Mouse (Mus musculus) liver, adult 2 months (tissue): ENCODE measurements at regions not wholly inside any gene's neighbourhood (a gene's known extent, or its start where the extent isn't known, plus 50 kb on each side); places are given as distances from the start of the nearest gene placed in this dataset.
"Not testable (repeated sequence)": the region's sequence is repeated elsewhere in the genome, so short reads cannot be mapped to it uniquely, and the experiment has no call there.

Experiments
- DNase-seq: peaks from one replicate; pipeline ENCODE4 v3.0.0-alpha.2; 2011; ENCODE audit warnings: low read depth, low spot score; ENCODE audit errors: extremely low read depth
- H3K27ac ChIP-seq: fragments of 200-500 bp; replicated peaks from 2 replicates; pipeline ENCODE4 v1.5.1; 2012; ENCODE audit warnings: low read depth, mild to moderate bottlenecking, control low read depth, inconsistent platforms, low read length; ENCODE audit not compliant: insufficient read depth
- H3K27me3 ChIP-seq: fragments of 200-500 bp; 2 replicates; pipeline ENCODE4 v1.6.1; 2012; ENCODE audit warnings: mild to moderate bottlenecking, moderate library complexity, low read length, inconsistent platforms; ENCODE audit not compliant: control insufficient read depth, insufficient read depth
- H3K36me3 ChIP-seq: fragments of 200-500 bp; 2 replicates; pipeline ENCODE4 v1.6.1; 2012; ENCODE audit warnings: low read length, inconsistent platforms; ENCODE audit not compliant: control insufficient read depth, insufficient read depth
- H3K4me1 ChIP-seq: fragments of 200-500 bp; 2 replicates; pipeline ENCODE4 v1.6.1; 2011; ENCODE audit warnings: low read length; ENCODE audit not compliant: control insufficient read depth, insufficient read depth
- H3K4me3 ChIP-seq: fragments of 200-500 bp; 2 replicates; pipeline ENCODE4 v1.5.1; 2011; ENCODE audit warnings: low read depth, mild to moderate bottlenecking, control low read depth, low read length, moderate library complexity; ENCODE audit not compliant: insufficient read depth
- H3K79me2 ChIP-seq: fragments of 200-500 bp; 2 replicates; pipeline ENCODE4 v1.6.1; 2012; ENCODE audit warnings: inconsistent platforms, mild to moderate bottlenecking, low read length, moderate library complexity; ENCODE audit not compliant: control insufficient read depth, insufficient read depth
- H3K9ac ChIP-seq: fragments of 200-500 bp; 2 replicates; pipeline ENCODE4 v1.6.1; 2012; ENCODE audit warnings: low read depth, mild to moderate bottlenecking, control low read depth, inconsistent platforms, low read length
- CTCF ChIP-seq: fragments of 200-500 bp; IDR thresholded peaks from 2 replicates; pipeline ENCODE4 v1.5.1; 2011; ENCODE audit warnings: low read depth, low read length, control low read depth
- POLR2A ChIP-seq: fragments of 200-500 bp; IDR thresholded peaks from 2 replicates; pipeline ENCODE4 v1.6.1; 2011; ENCODE audit warnings: low read length, control low read depth; ENCODE audit not compliant: insufficient read depth; ENCODE audit errors: extremely low read depth
- WGBS: fragments of 180-500 bp; shearing (Covaris S2); methylation state at CpG from one replicate; pipeline ENCODE4 v1.1.7; 2018; 5-methylcytosine and 5-hydroxymethylcytosine counted together

GRCm38 (mm10) chr3:59563486-59564006 lies 166.0 kb upstream of the Gm5538 start:
- not testable (repeated sequence) for H3K36me3 ChIP-seq, H3K4me3 ChIP-seq, H3K9ac ChIP-seq, H3K27ac ChIP-seq, H3K4me1 ChIP-seq, H3K79me2 ChIP-seq, H3K27me3 ChIP-seq, DNase-seq
- 53% methylated on average over 3 of the region's 3 CpGs for WGBS

- no peaks in the 10 kb centered on the region for H3K4me1 ChIP-seq
- H3K9ac ChIP-seq, result no peak overlapping the region
- 70% methylated on average over 2 of the region's 2 CpGs for WGBS
- TF ChIP-seq POLR2A (no peak), CTCF (no peak)
- H3K27me3 ChIP-seq, result no peaks in the 10 kb centered on the region
- no peak for DNase-seq
- H3K27ac ChIP-seq, result no peak overlapping the region
- H3K79me2 ChIP-seq, result no peaks in the 10 kb centered on the region
- no peaks in the 10 kb centered on the region for H3K36me3 ChIP-seq
- no peak overlapping the region for H3K4me3 ChIP-seq
Measured at GRCm38 (mm10) chr3:59542621-59543020, 187.0 kb upstream of the Gm5538 start.

GRCm38 (mm10) chr3:59540547-59540946 lies 189.0 kb upstream of the Gm5538 start:
- H3K27ac ChIP-seq, H3K4me1 ChIP-seq, H3K9ac ChIP-seq, DNase-seq, H3K27me3 ChIP-seq, H3K79me2 ChIP-seq, H3K36me3 ChIP-seq, H3K4me3 ChIP-seq: not testable (repeated sequence)

- not testable (repeated sequence) for H3K79me2 ChIP-seq, H3K27me3 ChIP-seq, H3K36me3 ChIP-seq, H3K4me1 ChIP-seq, DNase-seq, H3K9ac ChIP-seq, H3K4me3 ChIP-seq, H3K27ac ChIP-seq
- 89% methylated on average over 3 of the region's 3 CpGs for WGBS
Measured at GRCm38 (mm10) chr3:59539893-59540292, 189.7 kb upstream of the Gm5538 start.

- no peak overlapping the region for H3K4me3 ChIP-seq
- no peak overlapping the region for H3K9ac ChIP-seq
- no peaks in the 10 kb centered on the region for H3K79me2 ChIP-seq
- no peak for DNase-seq
- 67% methylated on average over 2 of the region's 2 CpGs for WGBS
- no peak overlapping the region for H3K27ac ChIP-seq
- no peaks in the 10 kb centered on the region for H3K4me1 ChIP-seq
- H3K27me3 ChIP-seq, result no peaks in the 10 kb centered on the region
- H3K36me3 ChIP-seq, result no peaks in the 10 kb centered on the region
- TF ChIP-seq CTCF (no peak), POLR2A (no peak)
Measured at GRCm38 (mm10) chr3:59531311-59531834, 187.2 kb upstream of the Igsf10 start.

GRCm38 (mm10) chr3:59530592-59531310 lies 186.6 kb upstream of the Igsf10 start:
- no peaks in the 10 kb centered on the region for H3K4me1 ChIP-seq
- TF ChIP-seq CTCF, result no peak
- no peak for TF ChIP-seq POLR2A
- H3K27me3 ChIP-seq, result no peaks in the 10 kb centered on the region
- 78% methylated on average over 9 of the region's 9 CpGs for WGBS
- no peak for DNase-seq
- H3K9ac ChIP-seq, result no peak overlapping the region
- H3K27ac ChIP-seq, result no peak overlapping the region
- H3K36me3 ChIP-seq, result no peaks in the 10 kb centered on the region
- no peaks in the 10 kb centered on the region for H3K79me2 ChIP-seq
- no peak overlapping the region for H3K4me3 ChIP-seq
